Mouse (Mus musculus) kidney, adult 2 months (tissue): Measurements from ENCODE around the gene Lpp. TPM values are rescaled to one million over a fixed set of nuclear protein-coding genes. Genes with fewer than 3 reads are reported as not detected.
A peak's percentile ranks its signal among the peaks of the same experiment; 100 is the strongest.

ENCODE experiments used
- DNase-seq: peaks from one replicate; pipeline ENCODE4 v3.0.0; 2021
- H3K27ac ChIP-seq: fragments of 200-500 bp; 2 replicates; pipeline ENCODE4 v1.5.1; 2012; ENCODE audit warnings: low read depth, low read length, control low read depth, inconsistent platforms; ENCODE audit not compliant: insufficient read depth
- H3K27me3 ChIP-seq: fragments of 200-500 bp; replicated peaks from 2 replicates; pipeline ENCODE4 v1.6.1; 2012; ENCODE audit warnings: mild to moderate bottlenecking, moderate library complexity, low read length, inconsistent platforms; ENCODE audit not compliant: control insufficient read depth, insufficient read depth
- H3K36me3 ChIP-seq: fragments of 200-500 bp; 2 replicates; pipeline ENCODE4 v1.6.1; 2012; ENCODE audit warnings: mild to moderate bottlenecking, moderate library complexity, low read length, inconsistent platforms; ENCODE audit not compliant: control insufficient read depth, insufficient read depth
- H3K4me1 ChIP-seq: fragments of 200-500 bp; 2 replicates; pipeline ENCODE4 v1.6.1; 2011; ENCODE audit warnings: low read length; ENCODE audit not compliant: control insufficient read depth, insufficient read depth
- H3K4me3 ChIP-seq: fragments of 200-500 bp; 2 replicates; pipeline ENCODE4 v1.5.1; 2011; ENCODE audit warnings: mild to moderate bottlenecking, low read depth, low read length, control low read depth; ENCODE audit not compliant: insufficient read depth
- CTCF ChIP-seq: fragments of 200-500 bp; conservative IDR thresholded peaks from 2 replicates; pipeline ENCODE4 v1.5.1; 2011; ENCODE audit warnings: low read depth, mild to moderate bottlenecking, control low read depth, low read length, moderate library complexity, mixed read lengths; ENCODE audit not compliant: insufficient read depth, insufficient read length
- POLR2A ChIP-seq: fragments of 200-500 bp; IDR thresholded peaks from one replicate; pipeline ENCODE4 v1.6.1; 2011; ENCODE audit warnings: low read depth, low read length, control low read depth
- WGBS: fragments of 180-500 bp; shearing (Covaris S2); methylation state at CpG from one replicate; pipeline ENCODE4 v1.1.7; 2018; 5-methylcytosine and 5-hydroxymethylcytosine counted together
- polyA plus RNA-seq: library from polyadenylated mRNA; depleted of rRNA; stranded (reverse); fragments of >200 nt; gene quantifications from 2 replicates; pipeline ENCODE4 v1.2.3, GENCODE M21; 2012

Gene Lpp
- polyA plus RNA-seq, 1 experiment, result 15.9 TPM

DNA sequence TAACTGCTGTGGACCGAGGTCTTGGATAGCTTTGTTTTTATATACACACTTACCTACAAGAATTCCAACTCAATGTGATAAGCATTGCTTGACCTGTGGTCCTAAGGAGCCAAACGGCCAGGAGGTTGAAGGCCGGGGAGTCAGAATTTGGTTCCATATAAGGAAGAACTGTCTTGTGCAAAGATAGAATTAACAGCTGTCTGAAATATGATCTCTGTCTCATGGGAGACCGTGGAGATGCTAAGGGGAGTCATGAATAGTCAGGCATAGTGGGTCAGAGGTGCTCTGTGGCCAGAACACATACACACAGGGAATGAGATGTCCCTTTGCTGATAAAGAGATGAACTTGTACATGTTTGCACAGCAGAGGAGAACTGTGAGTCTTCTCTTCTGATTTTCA, 51.5 kb downstream of the Lpp start:
- H3K27ac ChIP-seq, result no peak overlapping the region
- TF ChIP-seq POLR2A (no peak), CTCF (no peak)
- DNase-seq, result no peak
- no peak overlapping the region for H3K4me3 ChIP-seq
- no peaks in the 10 kb centered on the region; the same call in 1 of the 2 replicates for H3K36me3 ChIP-seq
- H3K4me1 ChIP-seq, result peaks cover 27% of the 10 kb centered on the region
- no peaks in the 10 kb centered on the region for H3K27me3 ChIP-seq
- 67% methylated on average over 4 of the region's 4 CpGs for whole genome bisulfite sequencing

DNA sequence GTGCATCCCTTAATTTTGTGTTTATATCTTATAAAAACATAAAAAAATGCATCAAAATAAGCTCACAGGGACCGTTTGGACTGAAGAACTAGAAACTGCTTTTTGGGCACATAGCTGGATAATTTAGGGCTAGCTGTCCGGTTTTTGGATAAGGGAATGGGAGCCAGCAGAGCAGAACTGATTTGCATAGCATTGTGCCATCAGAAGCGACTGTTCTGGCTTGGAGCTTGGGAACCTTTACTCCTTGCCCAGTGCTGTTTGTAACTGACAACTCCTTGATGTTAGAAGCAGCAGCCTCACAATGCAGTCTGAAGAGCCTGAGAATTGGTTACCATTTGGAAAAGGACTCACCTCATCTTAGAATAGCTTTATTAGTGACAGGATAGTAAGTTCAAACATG, 52.2 kb downstream of the Lpp start:
- Histone ChIP-seq H3K4me1 (peaks cover 28% of the 10 kb centered on the region), H3K4me3 (no peak overlapping the region), H3K36me3 (no peaks in the 10 kb centered on the region; the same call in 1 of the 2 replicates), H3K27me3 (no peaks in the 10 kb centered on the region), H3K27ac (no peak overlapping the region)
- TF ChIP-seq CTCF (no peak), POLR2A (no peak)
- DNase-seq, result peak; percentile 62
- 37% methylated on average over 3 of the region's 3 CpGs for WGBS

DNA sequence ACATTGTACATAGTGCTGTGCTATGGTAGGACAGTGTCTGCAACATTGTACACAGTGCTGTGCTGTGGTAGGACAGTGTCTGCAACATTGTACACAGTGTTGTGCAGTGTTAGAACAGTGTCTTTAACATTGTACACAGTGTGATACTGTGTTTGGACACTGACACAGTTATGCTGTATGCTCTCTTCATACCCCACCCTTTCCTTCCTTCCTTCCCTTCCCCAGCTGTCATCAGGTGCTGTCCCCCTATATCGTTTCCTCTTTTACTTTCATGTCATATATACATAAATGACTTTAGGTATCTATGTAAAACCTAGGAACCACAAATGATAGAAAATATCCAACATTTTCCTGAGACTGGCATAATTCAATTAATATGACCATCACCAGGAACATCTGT, 53.1 kb downstream of the Lpp start:
- no peaks in the 10 kb centered on the region for H3K27me3 ChIP-seq
- H3K4me1 ChIP-seq, result peaks cover 30% of the 10 kb centered on the region
- no peak overlapping the region for H3K4me3 ChIP-seq
- 73% methylated on average over 1 of the region's 1 CpGs for WGBS
- no peak for DNase-seq
- H3K36me3 ChIP-seq, result no peaks in the 10 kb centered on the region; the same call in 1 of the 2 replicates
- TF ChIP-seq POLR2A (no peak), CTCF (no peak)
- 0 out of 2 replicates have a peak overlapping the region, but pooled peaks have one; percentile 36 for H3K27ac ChIP-seq

DNA sequence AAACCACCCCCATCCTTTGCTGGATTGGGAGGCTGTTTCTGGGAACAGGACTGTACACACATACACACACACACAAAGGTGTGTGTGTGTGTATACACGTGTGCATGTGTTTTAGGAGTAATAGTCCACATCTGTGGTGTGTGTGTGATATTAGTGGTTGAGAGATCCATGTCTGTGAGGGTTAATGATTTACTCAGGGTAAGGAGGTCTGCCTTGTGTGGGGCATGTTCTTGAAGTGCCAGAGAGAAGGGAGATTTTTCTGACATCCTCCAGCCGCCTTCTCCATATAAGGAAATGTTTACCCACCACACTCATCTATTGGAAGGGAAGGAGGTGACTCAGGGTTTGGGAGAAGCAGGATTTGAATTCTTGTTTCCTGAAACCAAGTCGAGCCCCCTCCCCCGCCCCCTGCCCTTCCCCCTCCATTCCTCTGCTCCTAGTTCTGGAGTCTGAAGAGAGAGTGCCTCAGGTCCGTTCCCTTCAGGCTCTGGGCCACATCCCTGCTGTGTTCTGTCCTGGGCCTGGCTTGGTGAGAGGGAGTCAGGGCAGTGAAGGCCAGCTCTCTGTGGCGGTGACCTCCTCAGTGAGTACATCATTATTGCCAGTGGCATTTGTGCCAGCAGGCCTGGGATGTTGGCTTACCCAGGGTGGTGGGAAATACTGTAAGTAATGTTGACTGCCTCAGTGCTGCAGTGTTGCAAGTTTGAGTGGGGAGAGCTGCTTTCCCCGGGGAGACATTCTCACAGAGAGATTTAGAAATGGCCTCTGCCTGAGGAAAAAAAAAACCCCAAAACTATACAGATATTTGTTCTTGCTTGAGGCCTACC, 54.6 kb downstream of the Lpp start:
- no peak for TF ChIP-seq POLR2A
- TF ChIP-seq CTCF, result no peak
- Histone ChIP-seq H3K27me3 (no peaks in the 10 kb centered on the region), H3K4me1 (peaks cover 26% of the 10 kb centered on the region), H3K36me3 (no peaks in the 10 kb centered on the region; the same call in 1 of the 2 replicates), H3K27ac (peak overlapping the region; percentile 74), H3K4me3 (no peak overlapping the region)
- peak; percentile 69 for DNase-seq
- WGBS, result 41% methylated on average over 7 of the region's 7 CpGs

DNA sequence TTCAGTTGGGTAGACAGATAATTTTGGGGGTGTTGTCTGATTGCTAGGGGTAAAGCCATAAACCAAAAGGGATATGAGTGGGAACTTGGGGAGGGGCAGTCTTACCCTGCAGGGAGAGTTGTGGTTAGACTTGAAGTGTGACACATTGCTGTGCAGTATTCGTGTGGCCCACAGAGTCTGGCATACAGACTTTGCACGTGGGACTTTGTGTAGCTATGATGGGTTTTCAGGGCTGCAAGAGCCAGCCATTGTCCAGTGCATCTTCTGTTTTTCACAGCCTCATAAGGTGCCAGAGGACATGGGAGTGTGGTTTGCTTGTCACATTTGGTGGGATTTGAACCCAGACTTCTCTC, 55.2 kb downstream of the Lpp start:
- DNase-seq, result no peak
- peaks cover 26% of the 10 kb centered on the region for H3K4me1 ChIP-seq

DNA sequence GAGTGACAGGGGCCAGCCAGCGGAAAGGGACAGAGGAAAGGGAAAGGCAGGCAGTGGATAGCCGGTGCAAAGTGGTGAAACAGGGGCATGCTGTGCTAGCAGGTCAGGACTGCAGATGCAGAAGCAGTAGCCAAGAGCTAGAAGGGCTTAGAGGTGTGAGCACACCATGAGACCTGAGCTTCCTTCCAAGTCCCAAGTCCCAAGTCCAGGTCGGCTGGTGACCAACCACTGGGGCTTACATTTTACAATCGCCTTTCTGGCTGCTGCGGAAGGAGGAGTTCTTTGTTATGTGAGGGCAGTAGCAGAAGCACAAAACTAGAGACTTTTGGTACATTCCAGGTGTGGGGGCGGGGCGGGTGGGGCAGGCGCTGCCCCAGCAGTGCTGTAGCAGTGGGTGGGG, 56.5 kb downstream of the Lpp start:
- no peak for TF ChIP-seq POLR2A
- no peak for TF ChIP-seq CTCF
- Histone ChIP-seq H3K36me3 (no peaks in the 10 kb centered on the region; the same call in 1 of the 2 replicates), H3K27ac (peak overlapping the region; percentile 65), H3K4me1 (peaks cover 26% of the 10 kb centered on the region), H3K27me3 (no peaks in the 10 kb centered on the region), H3K4me3 (no peak overlapping the region)
- DNase-seq, result peak; percentile 94
- 38% methylated on average over 8 of the region's 8 CpGs for WGBS

More for the DNA sequence above, 55.2 kb downstream of the Lpp start:
- no peaks in the 10 kb centered on the region for H3K27me3 ChIP-seq
- H3K36me3 ChIP-seq, result no peaks in the 10 kb centered on the region; the same call in 1 of the 2 replicates
- no peak overlapping the region; the same call in 1 of the 2 replicates for H3K27ac ChIP-seq
- TF ChIP-seq POLR2A (no peak), CTCF (no peak)
- no peak overlapping the region for H3K4me3 ChIP-seq
- WGBS, result 59% methylated on average over 2 of the region's 2 CpGs

DNA sequence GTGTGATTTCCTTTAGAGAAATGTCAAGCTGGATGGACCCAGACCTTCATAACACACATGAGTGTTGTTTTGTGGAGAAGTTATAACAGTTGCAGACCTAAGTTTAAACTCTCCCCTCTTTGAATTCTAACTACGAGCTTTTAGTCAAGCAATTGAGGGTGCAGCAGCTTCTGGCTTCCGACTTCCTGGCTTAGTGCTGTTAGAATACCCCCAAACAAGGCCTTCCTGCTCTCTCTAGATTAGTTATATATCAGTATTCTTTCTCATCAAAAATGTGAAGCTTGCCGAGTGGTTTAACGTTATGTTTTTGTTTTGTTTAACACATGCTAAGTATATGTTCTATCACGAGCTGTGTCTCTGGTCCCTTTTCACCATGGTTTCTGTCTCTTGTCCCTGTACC, 56.9 kb downstream of the Lpp start:
- Histone ChIP-seq H3K27me3 (no peaks in the 10 kb centered on the region), H3K27ac (peak overlapping the region; percentile 86), H3K4me1 (peaks cover 26% of the 10 kb centered on the region), H3K36me3 (no peaks in the 10 kb centered on the region; the same call in 1 of the 2 replicates), H3K4me3 (no peak overlapping the region)
- TF ChIP-seq CTCF (no peak), POLR2A (no peak)
- 54% methylated on average over 5 of the region's 5 CpGs for WGBS
- no peak for DNase-seq
